Mouse (Mus musculus): Measurements from ENCODE around the gene Arhgef15.

DNA sequence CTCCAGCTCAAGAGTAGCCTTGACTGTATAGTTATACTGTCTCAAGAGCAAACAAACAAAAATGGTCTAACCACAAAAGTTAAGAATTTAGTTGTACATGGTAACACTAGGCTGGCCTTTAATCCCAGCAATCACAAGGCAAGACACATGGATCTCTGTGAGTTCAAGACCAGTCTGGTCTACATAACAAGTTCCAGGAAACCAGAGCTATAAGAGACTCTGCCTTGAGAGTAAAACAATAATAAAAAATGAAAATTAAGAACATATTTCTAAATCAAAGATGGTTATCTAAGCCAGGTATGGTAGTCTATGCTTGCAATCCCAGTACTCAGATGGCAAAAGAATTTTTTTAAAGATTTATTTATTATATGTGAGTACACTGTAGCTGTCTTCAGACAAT lies 7.8 kb upstream of the Arhgef15 start:
- TF ChIP-seq ELF1 (IDR thresholded peaks at IDR 0.05; ENCODE audit: low read depth, low read length), result no peak
- TF ChIP-seq CHD2 (IDR thresholded peaks at IDR 0.05; ENCODE audit: low read length), result no peak

Measured in CH12.LX (cell line).